Comparison of ENCODE assay signal across 27 mouse cellular contexts in genomic region chr14:50908126-50908525, GRCm38 (mm10). TPM values are rescaled to one million over a fixed set of nuclear protein-coding genes. Genes with fewer than 3 reads are reported as not detected.
"Had no signal": no experiment of that assay in that cellular context is flagged by ENCODE, and none has a peak within 500 bp of the region (broad histone marks: within the 10 kb centered on the region; RNA-seq: fewer than 3 reads in every experiment).

No protein-coding gene starts in this region.

- H3K4me3 ChIP-seq: gastrocnemius, adult 2 months; heart, adult 2 months; heart, embryonic 13.5 days; heart, embryonic 15.5 days; hindbrain, embryonic 13.5 days; hindbrain, embryonic 15.5 days; kidney, embryonic 15.5 days; limb, embryonic 10.5 days; limb, embryonic 12.5 days had no signal

- ATAC-seq: hindbrain, postnatal 0 days; intestine, embryonic 16.5 days had no signal

- DNase-seq: gastrocnemius, adult 2 months; gastrocnemius, postnatal 10 days; gastrocnemius, postnatal 25 days; heart, adult 11 months; heart, adult 2 months; heart, postnatal 14 days; heart, postnatal 36 days; kidney, adult 11 months; kidney, adult 2 months; kidney, adult 9 months; kidney, postnatal 14 days; kidney, postnatal 36 days; layer of hippocampus, adult 9-11 months; layer of hippocampus, postnatal 36 days; liver had no signal

- H3K27ac ChIP-seq: gastrocnemius, adult 2 months; heart, adult 2 months; heart, embryonic 13.5 days; heart, embryonic 15.5 days; hindbrain, embryonic 13.5 days; hindbrain, embryonic 15.5 days; hindbrain, postnatal 0 days; kidney, embryonic 15.5 days; kidney, postnatal 0 days; limb, embryonic 10.5 days; limb, embryonic 12.5 days had no signal

RNA-seq across cellular contexts. Expression of gene Klhl33, which starts 10.8 kb away (rescaled TPM):
- total RNA-seq: hematopoietic stem cell, adult 5-6 weeks had no signal
- polyA plus RNA-seq: hindbrain, embryonic 11.5 days had no signal
